Mouse (Mus musculus): ENCODE results near the gene Sirt6. TPM values are rescaled to one million over a fixed set of nuclear protein-coding genes. Genes with fewer than 3 reads are reported as not detected.
"Not testable (repeated sequence)": the region's sequence is repeated elsewhere in the genome, so short reads cannot be mapped to it uniquely, and the experiment has no call there.

The Sirt6 gene
- polyA plus RNA-seq (2014; fragmentation: Nextera tagmentation; extraction: Ambion mirVana): 34.1 and 39.2 TPM in 2 replicates

GRCm38 (mm10) chr10:81626994-81627835, at the start of gene Sirt6:
TSS of gene Sirt6 (minus strand) at chr10:81627797.
- Histone ChIP-seq H3K9me3 (ENCODE audit: control insufficient read depth, low read length) (no peaks in the 10 kb centered on the region), H3K36me3 (ENCODE audit: control insufficient read depth, insufficient read depth, low read length) (peaks cover 33% of the 10 kb centered on the region), H3K27ac (ENCODE audit: low read depth) (peak within 1 kb of the TSS; percentile 86), H3K4me1 (replicated peaks; ENCODE audit: control insufficient read depth, insufficient read depth, low read length) (peaks cover 10% of the 10 kb centered on the region; the same call in 1 of the 2 replicates), H3K4me2 (ENCODE audit: low read length) (peak within 1 kb of the TSS; percentile 70), H3K4me3 (ENCODE audit: low read depth, low read length) (peak within 1 kb of the TSS; percentile 73), H3K9ac (ENCODE audit: low read length) (peak within 1 kb of the TSS; percentile 74), H3K27me3 (replicated peaks; ENCODE audit: control insufficient read depth, insufficient read depth, low read length) (no peaks in the 10 kb centered on the region)
- 6% methylated on average over 40 of the region's 40 CpGs for WGBS
- DNase-seq (ENCODE audit: low spot score) (peak; percentile 93), ATAC-seq (replicated peaks; ENCODE audit: low FRiP score, low TSS enrichment, low read depth) (peak; percentile 89)

- no peak overlapping the region for H3K9ac ChIP-seq (ENCODE audit: low read length)
- H3K4me3 ChIP-seq (ENCODE audit: low read depth, low read length): no peak overlapping the region
- no peak overlapping the region for H3K27ac ChIP-seq (ENCODE audit: low read depth)
- whole genome bisulfite sequencing: 96% methylated on average over 2 of the region's 2 CpGs
- DNase-seq (ENCODE audit: low spot score): no peak
- 0 out of 2 replicates have a peak, but pooled peaks cover 7% of the 10 kb centered on the region for H3K36me3 ChIP-seq (ENCODE audit: control insufficient read depth, insufficient read depth, low read length)
- ATAC-seq (replicated peaks; ENCODE audit: low FRiP score, low TSS enrichment, low read depth): no peak
- no peaks in the 10 kb centered on the region for H3K27me3 ChIP-seq (replicated peaks; ENCODE audit: control insufficient read depth, insufficient read depth, low read length)
- peaks cover 29% of the 10 kb centered on the region for H3K9me3 ChIP-seq (ENCODE audit: control insufficient read depth, low read length)
- H3K4me2 ChIP-seq (ENCODE audit: low read length): no peak overlapping the region
- no peaks in the 10 kb centered on the region for H3K4me1 ChIP-seq (replicated peaks; ENCODE audit: control insufficient read depth, insufficient read depth, low read length)
These were observed 28.6 kb upstream of the Sirt6 start for GRCm38 (mm10) chr10:81656174-81656573.

DNA sequence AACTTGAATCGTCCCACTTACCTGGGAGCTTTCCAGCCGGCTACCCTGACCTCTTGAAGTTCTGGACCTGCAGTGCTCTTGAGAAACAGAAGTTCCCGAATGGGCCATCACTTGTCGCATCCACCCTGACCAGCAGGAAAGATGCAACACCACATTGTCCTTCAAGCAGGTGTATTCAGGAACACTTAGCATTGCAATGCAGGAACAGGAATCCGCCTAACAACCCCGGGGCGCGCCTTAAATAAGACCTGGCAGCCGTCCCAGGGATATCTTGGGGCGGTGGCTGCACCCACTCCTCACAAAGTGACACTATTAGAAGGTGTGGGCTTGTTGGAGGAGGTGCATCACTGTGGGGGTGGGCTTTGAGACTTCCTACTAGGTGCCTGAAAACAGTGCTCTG, 27.6 kb upstream of the Sirt6 start:
- no peak for ATAC-seq (replicated peaks; ENCODE audit: low FRiP score, low TSS enrichment, low read depth)

GRCm38 (mm10) chr10:81648803-81649775, 21.5 kb upstream of the Sirt6 start, which contains the start of gene Gm10778:
TSS of gene Gm10778 (plus strand) at chr10:81649059.
- H3K27me3 ChIP-seq (replicated peaks; ENCODE audit: control insufficient read depth, insufficient read depth, low read length); H3K4me1 ChIP-seq (replicated peaks; ENCODE audit: control insufficient read depth, insufficient read depth, low read length); H3K36me3 ChIP-seq (ENCODE audit: control insufficient read depth, insufficient read depth, low read length); H3K9me3 ChIP-seq (ENCODE audit: control insufficient read depth, low read length): not testable (repeated sequence)
- 4% methylated on average over 31 of the region's 52 CpGs for WGBS
- DNase-seq (ENCODE audit: low spot score) (peak; percentile 95), ATAC-seq (replicated peaks; ENCODE audit: low FRiP score, low TSS enrichment, low read depth) (peak; percentile 95)
- Histone ChIP-seq H3K27ac (ENCODE audit: low read depth) (peak within 1 kb of the TSS; percentile 59; the same call in 1 of the 2 replicates), H3K9ac (ENCODE audit: low read length) (peak within 1 kb of the TSS; percentile 56), H3K4me3 (ENCODE audit: low read depth, low read length) (peak within 1 kb of the TSS; percentile 52), H3K4me2 (ENCODE audit: low read length) (peak within 1 kb of the TSS; percentile 49)

More for the DNA sequence above, 27.6 kb upstream of the Sirt6 start:
- Histone ChIP-seq H3K9me3 (ENCODE audit: control insufficient read depth, low read length) (peaks cover 29% of the 10 kb centered on the region), H3K4me3 (ENCODE audit: low read depth, low read length) (no peak overlapping the region), H3K4me2 (ENCODE audit: low read length) (no peak overlapping the region), H3K9ac (ENCODE audit: low read length) (no peak overlapping the region), H3K4me1 (replicated peaks; ENCODE audit: control insufficient read depth, insufficient read depth, low read length) (no peaks in the 10 kb centered on the region), H3K36me3 (ENCODE audit: control insufficient read depth, insufficient read depth, low read length) (0 out of 2 replicates have a peak, but pooled peaks cover 7% of the 10 kb centered on the region), H3K27me3 (replicated peaks; ENCODE audit: control insufficient read depth, insufficient read depth, low read length) (no peaks in the 10 kb centered on the region), H3K27ac (ENCODE audit: low read depth) (no peak overlapping the region)
- peak; percentile 24 for DNase-seq (ENCODE audit: low spot score)
- WGBS: 94% methylated on average over 10 of the region's 10 CpGs

DNA sequence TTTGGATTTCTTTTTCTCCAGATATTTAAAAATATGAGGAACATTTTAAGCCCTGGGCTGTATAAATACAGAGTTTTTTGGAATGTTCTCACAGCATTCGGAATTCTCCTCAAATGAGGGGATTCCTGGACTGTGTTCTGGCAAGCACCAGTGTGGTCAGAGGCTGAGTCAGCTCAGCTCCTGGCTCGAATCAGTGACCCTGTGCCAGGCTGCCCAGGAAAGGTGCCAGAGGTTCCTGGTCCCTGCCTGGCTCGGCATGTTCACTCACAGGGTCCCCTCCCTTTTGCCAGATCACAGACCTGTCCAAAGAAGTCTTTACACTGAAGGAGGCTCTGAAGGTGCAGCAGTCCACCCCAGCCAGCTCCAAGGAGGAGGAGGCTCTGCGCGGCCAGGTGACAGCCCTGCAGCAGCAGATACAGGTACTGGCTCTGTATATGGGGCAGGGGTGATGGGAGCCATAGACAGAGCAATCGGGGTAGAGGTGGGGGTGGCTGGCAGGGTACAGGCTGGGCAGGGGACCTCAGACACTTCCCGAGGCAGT, 18.5 kb upstream of the Sirt6 start:
- no peak overlapping the region for H3K9ac ChIP-seq (ENCODE audit: low read length)
- WGBS: 83% methylated on average over 6 of the region's 7 CpGs

DNA sequence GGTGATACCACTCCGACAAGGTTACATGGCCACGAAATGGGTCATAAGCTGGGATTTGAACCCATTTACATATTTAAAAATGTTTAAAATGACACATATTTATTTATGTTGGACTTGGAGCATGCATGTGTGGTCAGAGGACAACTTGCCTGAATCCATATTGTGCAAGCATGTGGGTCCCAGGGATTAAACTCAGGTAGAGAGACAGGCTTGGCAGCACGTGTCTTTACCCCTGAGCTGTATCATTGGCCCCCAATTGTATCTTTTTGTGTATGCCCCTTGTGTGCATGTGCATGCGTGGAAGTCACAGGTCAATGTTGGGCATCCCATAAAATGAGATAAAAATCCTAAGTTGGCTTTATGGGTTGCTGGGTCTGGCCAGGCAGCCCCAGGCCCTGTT, 17.8 kb upstream of the Sirt6 start:
- Histone ChIP-seq H3K9ac (ENCODE audit: low read length) (no peak overlapping the region), H3K4me3 (ENCODE audit: low read depth, low read length) (no peak overlapping the region), H3K27me3 (replicated peaks; ENCODE audit: control insufficient read depth, insufficient read depth, low read length) (no peaks in the 10 kb centered on the region), H3K4me1 (replicated peaks; ENCODE audit: control insufficient read depth, insufficient read depth, low read length) (peaks cover 9% of the 10 kb centered on the region), H3K36me3 (ENCODE audit: control insufficient read depth, insufficient read depth, low read length) (no peaks in the 10 kb centered on the region), H3K4me2 (ENCODE audit: low read length) (no peak overlapping the region), H3K9me3 (ENCODE audit: control insufficient read depth, low read length) (no peaks in the 10 kb centered on the region), H3K27ac (ENCODE audit: low read depth) (no peak overlapping the region)
- WGBS: 88% methylated on average over 4 of the region's 4 CpGs
- ATAC-seq (replicated peaks; ENCODE audit: low FRiP score, low TSS enrichment, low read depth) (no peak), DNase-seq (ENCODE audit: low spot score) (no peak)

More for the DNA sequence above, 18.5 kb upstream of the Sirt6 start:
- no peaks in the 10 kb centered on the region for H3K27me3 ChIP-seq (replicated peaks; ENCODE audit: control insufficient read depth, insufficient read depth, low read length)
- DNase-seq (ENCODE audit: low spot score) (no peak), ATAC-seq (replicated peaks; ENCODE audit: low FRiP score, low TSS enrichment, low read depth) (no peak)
- no peaks in the 10 kb centered on the region for H3K36me3 ChIP-seq (ENCODE audit: control insufficient read depth, insufficient read depth, low read length)
- H3K4me1 ChIP-seq (replicated peaks; ENCODE audit: control insufficient read depth, insufficient read depth, low read length): peaks cover 9% of the 10 kb centered on the region
- no peak overlapping the region for H3K4me3 ChIP-seq (ENCODE audit: low read depth, low read length)
- H3K27ac ChIP-seq (ENCODE audit: low read depth): no peak overlapping the region
- H3K9me3 ChIP-seq (ENCODE audit: control insufficient read depth, low read length): no peaks in the 10 kb centered on the region
- no peak overlapping the region for H3K4me2 ChIP-seq (ENCODE audit: low read length)

- H3K9ac ChIP-seq (ENCODE audit: low read length): no peak overlapping the region
- no peaks in the 10 kb centered on the region for H3K27me3 ChIP-seq (replicated peaks; ENCODE audit: control insufficient read depth, insufficient read depth, low read length)
- no peak overlapping the region for H3K4me3 ChIP-seq (ENCODE audit: low read depth, low read length)
- 92% methylated on average over 18 of the region's 18 CpGs for WGBS
- H3K4me1 ChIP-seq (replicated peaks; ENCODE audit: control insufficient read depth, insufficient read depth, low read length): peaks cover 9% of the 10 kb centered on the region
- no peak for ATAC-seq (replicated peaks; ENCODE audit: low FRiP score, low TSS enrichment, low read depth)
- H3K36me3 ChIP-seq (ENCODE audit: control insufficient read depth, insufficient read depth, low read length): no peaks in the 10 kb centered on the region
- no peak overlapping the region for H3K27ac ChIP-seq (ENCODE audit: low read depth)
- no peak for DNase-seq (ENCODE audit: low spot score)
- H3K4me2 ChIP-seq (ENCODE audit: low read length): no peak overlapping the region
- H3K9me3 ChIP-seq (ENCODE audit: control insufficient read depth, low read length): no peaks in the 10 kb centered on the region
These were observed 17.1 kb upstream of the Sirt6 start for GRCm38 (mm10) chr10:81644716-81645115.

DNA sequence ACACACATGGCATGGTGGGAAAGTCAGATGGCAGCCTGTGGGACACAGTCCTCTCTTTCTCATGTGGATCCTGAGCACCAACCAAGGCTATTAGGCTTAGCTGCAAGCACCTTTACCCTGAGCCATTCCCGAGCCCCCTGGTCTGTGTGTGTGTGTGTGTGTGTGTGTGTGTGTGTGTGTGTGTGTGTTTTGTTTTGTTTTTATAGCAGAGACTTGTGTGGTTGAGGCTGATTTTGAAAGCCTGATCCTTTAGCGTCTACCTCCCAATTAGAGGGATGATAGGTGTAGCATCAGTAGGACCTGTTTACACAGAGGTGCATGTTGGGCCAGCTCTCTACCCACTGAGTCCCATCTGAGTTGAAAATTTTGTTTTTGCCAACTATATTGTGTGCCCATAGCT, 16.6 kb upstream of the Sirt6 start:
- H3K9me3 ChIP-seq (ENCODE audit: control insufficient read depth, low read length): no peaks in the 10 kb centered on the region
- peak overlapping the region; percentile 95 for H3K27ac ChIP-seq (ENCODE audit: low read depth)
- H3K4me3 ChIP-seq (ENCODE audit: low read depth, low read length): peak overlapping the region; percentile 80
- H3K36me3 ChIP-seq (ENCODE audit: control insufficient read depth, insufficient read depth, low read length): no peaks in the 10 kb centered on the region
- H3K27me3 ChIP-seq (replicated peaks; ENCODE audit: control insufficient read depth, insufficient read depth, low read length): no peaks in the 10 kb centered on the region
- H3K9ac ChIP-seq (ENCODE audit: low read length): peak overlapping the region; percentile 93
- H3K4me1 ChIP-seq (replicated peaks; ENCODE audit: control insufficient read depth, insufficient read depth, low read length): peaks cover 9% of the 10 kb centered on the region
- 54% methylated on average over 2 of the region's 2 CpGs for WGBS
- ATAC-seq (replicated peaks; ENCODE audit: low FRiP score, low TSS enrichment, low read depth) (no peak; the same call in 1 of the 2 replicates), DNase-seq (ENCODE audit: low spot score) (no peak)
- peak overlapping the region; percentile 84 for H3K4me2 ChIP-seq (ENCODE audit: low read length)
